Mouse (Mus musculus): ENCODE data around the gene Nwd1. TPM values are rescaled to one million over a fixed set of nuclear protein-coding genes. Genes with fewer than 3 reads are reported as not detected.

Nwd1 gene
- polyA plus RNA-seq (2014; fragmentation: Nextera tagmentation; extraction: Ambion mirVana), result 0.03 TPM in 1 of 2 replicates, not detected in the other

DNA sequence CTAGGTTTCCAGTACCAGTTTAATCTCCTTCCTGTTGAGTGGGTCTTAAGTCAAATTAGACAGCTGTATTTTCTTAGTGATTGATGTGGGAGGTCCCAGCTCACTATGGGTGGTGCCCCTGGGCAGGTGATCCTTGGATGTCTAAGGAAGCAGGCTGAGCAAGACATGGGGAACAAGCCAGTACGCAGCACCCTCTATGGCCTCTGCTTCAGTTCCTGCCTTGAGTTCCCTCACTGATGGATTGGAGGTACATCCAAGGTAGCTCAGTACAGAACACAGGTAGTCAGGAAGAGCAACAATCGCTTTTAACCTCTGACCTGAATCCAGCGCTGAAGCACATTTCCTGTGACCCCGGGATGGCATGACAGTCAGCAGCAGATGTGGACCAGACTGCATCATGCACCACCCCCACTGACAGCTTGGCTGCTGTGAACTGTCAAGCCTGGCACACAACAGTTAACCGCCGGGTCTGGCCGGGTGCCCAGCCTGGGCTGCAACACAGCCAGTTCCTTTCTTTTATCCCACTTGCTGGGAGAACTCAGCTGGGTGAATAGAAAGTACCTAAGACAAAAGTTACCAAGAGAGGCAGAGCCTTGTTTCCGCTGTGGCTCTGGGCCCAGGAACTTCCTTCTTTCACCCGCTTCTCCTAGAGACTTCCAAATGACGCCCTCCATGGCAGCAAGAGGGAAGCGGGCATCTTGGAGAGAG is at the start of gene Nwd1:
Nwd1 (plus strand) TSS at position 652 of the 708 bp plus-strand sequence.
- WGBS, result 38% methylated on average over 11 of the region's 11 CpGs
- Histone ChIP-seq H3K27ac (ENCODE audit: low read depth) (no peak within 1 kb of the TSS), H3K4me3 (ENCODE audit: low read depth, low read length) (no peak within 1 kb of the TSS), H3K9me3 (ENCODE audit: low read depth, low read length) (no peaks in the 10 kb centered on the region), H3K27me3 (ENCODE audit: insufficient read depth, low read length) (no peaks in the 10 kb centered on the region), H3K4me2 (no peak within 1 kb of the TSS), H3K4me1 (ENCODE audit: insufficient read depth) (peaks cover 7% of the 10 kb centered on the region; the same call in 1 of the 2 replicates), H3K9ac (no peak within 1 kb of the TSS), H3K36me3 (ENCODE audit: insufficient read depth) (no peaks in the 10 kb centered on the region)
- TF ChIP-seq CTCF (IDR thresholded peaks at IDR 0.05; ENCODE audit: low read depth), result peak; percentile 5; the same call in 1 of the 2 replicates
- ATAC-seq (ENCODE audit: insufficient read depth) (peak; percentile 88), DNase-seq (peak; percentile 84)

DNA sequence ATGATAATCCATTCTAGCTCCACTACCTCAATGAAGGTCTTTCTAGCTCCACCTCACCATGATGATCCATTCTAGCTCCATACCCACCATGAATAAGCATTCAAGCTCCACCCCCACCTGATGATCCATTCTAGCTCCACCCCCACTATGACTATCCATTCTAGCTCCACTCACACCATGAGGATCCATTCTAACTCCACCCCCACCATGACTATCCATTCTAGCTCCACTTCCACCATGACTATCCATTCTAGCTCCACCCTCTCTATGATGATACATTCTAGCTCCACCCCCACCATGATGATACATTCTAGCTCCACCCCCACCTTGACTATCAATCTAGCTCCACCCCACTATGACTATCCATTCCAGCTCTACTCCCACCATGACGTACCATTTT is 3.6 kb upstream of the Nwd1 start:
- H3K4me2 ChIP-seq, result no peak overlapping the region
- no peaks in the 10 kb centered on the region for H3K36me3 ChIP-seq (ENCODE audit: insufficient read depth)
- DNase-seq (no peak), ATAC-seq (ENCODE audit: insufficient read depth) (no peak)
- no peak for TF ChIP-seq CTCF (IDR thresholded peaks at IDR 0.05; ENCODE audit: low read depth)
- 90% methylated on average over 1 of the region's 1 CpGs for WGBS
- H3K27ac ChIP-seq (ENCODE audit: low read depth), result no peak overlapping the region
- peaks cover 7% of the 10 kb centered on the region; the same call in 1 of the 2 replicates for H3K4me1 ChIP-seq (ENCODE audit: insufficient read depth)
- H3K9me3 ChIP-seq (ENCODE audit: low read depth, low read length), result no peaks in the 10 kb centered on the region
- H3K4me3 ChIP-seq (ENCODE audit: low read depth, low read length), result no peak overlapping the region
- no peak overlapping the region for H3K9ac ChIP-seq
- no peaks in the 10 kb centered on the region for H3K27me3 ChIP-seq (ENCODE audit: insufficient read depth, low read length)

DNA sequence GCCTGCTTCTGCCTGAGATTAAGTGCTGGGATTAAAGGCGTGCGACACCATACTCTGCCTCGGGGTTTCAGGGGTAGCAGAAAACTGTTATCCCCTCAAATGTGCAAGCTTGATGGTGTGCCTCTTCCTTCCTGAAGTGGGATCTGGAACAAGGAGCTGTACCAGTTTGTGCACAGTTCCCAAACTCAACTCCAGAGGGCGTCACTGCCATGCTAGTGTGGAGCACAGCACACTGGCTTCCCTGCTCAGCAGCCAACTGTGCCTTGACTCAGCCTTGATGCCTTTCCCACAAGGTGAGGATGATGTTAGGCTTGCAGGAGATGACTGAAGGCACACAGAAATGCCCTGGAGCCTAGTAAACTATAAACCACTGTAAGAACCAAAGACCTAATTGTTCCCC is 1.9 kb upstream of the Nwd1 start:
- no peak for ATAC-seq (ENCODE audit: insufficient read depth)
- no peaks in the 10 kb centered on the region for H3K27me3 ChIP-seq (ENCODE audit: insufficient read depth, low read length)
- WGBS, result 60% methylated on average over 4 of the region's 4 CpGs

DNA sequence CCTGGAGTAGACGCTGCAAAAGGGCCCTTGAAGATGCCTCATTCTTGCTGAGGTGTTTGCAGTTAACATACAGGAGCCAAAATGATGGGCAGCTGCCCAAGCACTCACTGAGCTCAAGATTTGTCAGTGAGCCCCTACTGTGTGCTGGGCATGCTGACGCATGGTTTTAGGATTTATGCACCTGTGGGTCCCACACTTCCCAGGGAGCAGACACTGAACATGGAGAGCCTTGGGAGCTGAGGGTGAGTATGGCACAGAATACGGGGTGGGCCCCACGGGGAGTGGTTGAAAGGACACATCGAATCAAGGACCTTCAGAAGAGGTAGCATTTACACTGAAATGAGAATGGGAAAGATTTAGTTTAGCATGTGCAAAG is 245 bp downstream of the Nwd1 start:
- ATAC-seq (ENCODE audit: insufficient read depth) (no peak; the same call in 1 of the 2 replicates), DNase-seq (no peak)
- Histone ChIP-seq H3K9ac (no peak overlapping the region), H3K4me1 (ENCODE audit: insufficient read depth) (peaks cover 7% of the 10 kb centered on the region; the same call in 1 of the 2 replicates), H3K27ac (ENCODE audit: low read depth) (no peak overlapping the region), H3K4me3 (ENCODE audit: low read depth, low read length) (no peak overlapping the region), H3K4me2 (no peak overlapping the region), H3K36me3 (ENCODE audit: insufficient read depth) (no peaks in the 10 kb centered on the region), H3K9me3 (ENCODE audit: low read depth, low read length) (no peaks in the 10 kb centered on the region), H3K27me3 (ENCODE audit: insufficient read depth, low read length) (no peaks in the 10 kb centered on the region)
- 66% methylated on average over 5 of the region's 5 CpGs for WGBS
- no peak for TF ChIP-seq CTCF (IDR thresholded peaks at IDR 0.05; ENCODE audit: low read depth)

More for the DNA sequence above, 1.9 kb upstream of the Nwd1 start:
- peak; percentile 44 for TF ChIP-seq CTCF (IDR thresholded peaks at IDR 0.05; ENCODE audit: low read depth)
- no peak for DNase-seq
- H3K9ac ChIP-seq, result no peak overlapping the region
- H3K4me1 ChIP-seq (ENCODE audit: insufficient read depth), result peaks cover 7% of the 10 kb centered on the region; the same call in 1 of the 2 replicates
- no peaks in the 10 kb centered on the region for H3K9me3 ChIP-seq (ENCODE audit: low read depth, low read length)
- H3K27ac ChIP-seq (ENCODE audit: low read depth), result no peak overlapping the region
- no peaks in the 10 kb centered on the region for H3K36me3 ChIP-seq (ENCODE audit: insufficient read depth)
- no peak overlapping the region for H3K4me3 ChIP-seq (ENCODE audit: low read depth, low read length)
- H3K4me2 ChIP-seq, result no peak overlapping the region

DNA sequence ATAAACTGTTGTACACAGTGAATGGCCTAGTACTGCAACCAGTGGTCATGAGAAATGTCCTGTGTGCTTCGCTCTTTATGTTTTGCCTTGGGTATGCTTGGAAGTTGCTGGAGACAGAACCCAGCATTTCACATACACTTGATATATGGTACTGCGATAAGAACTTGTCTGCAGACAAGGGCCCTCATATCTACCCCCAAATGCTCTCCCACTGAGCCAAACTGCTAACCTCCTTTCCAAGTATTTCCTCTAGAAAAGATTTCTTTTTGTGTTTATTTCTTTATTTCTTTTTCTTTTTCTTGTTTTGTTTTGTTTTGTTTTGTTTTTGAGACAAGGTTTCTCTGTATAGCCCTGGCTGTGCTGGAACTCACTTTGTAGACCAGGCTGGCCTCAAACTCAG is 4.2 kb downstream of the Nwd1 start:
- no peak for TF ChIP-seq CTCF (IDR thresholded peaks at IDR 0.05; ENCODE audit: low read depth)
- no peak overlapping the region for H3K4me3 ChIP-seq (ENCODE audit: low read depth, low read length)
- peaks cover 7% of the 10 kb centered on the region; the same call in 1 of the 2 replicates for H3K4me1 ChIP-seq (ENCODE audit: insufficient read depth)
- no peak overlapping the region for H3K9ac ChIP-seq
- ATAC-seq (ENCODE audit: insufficient read depth), result no peak
- WGBS, result 93% methylated on average over 2 of the region's 2 CpGs
- no peaks in the 10 kb centered on the region for H3K9me3 ChIP-seq (ENCODE audit: low read depth, low read length)
- no peak for DNase-seq
- no peak overlapping the region for H3K4me2 ChIP-seq
- no peaks in the 10 kb centered on the region for H3K36me3 ChIP-seq (ENCODE audit: insufficient read depth)
- no peak overlapping the region for H3K27ac ChIP-seq (ENCODE audit: low read depth)
- no peaks in the 10 kb centered on the region for H3K27me3 ChIP-seq (ENCODE audit: insufficient read depth, low read length)

DNA sequence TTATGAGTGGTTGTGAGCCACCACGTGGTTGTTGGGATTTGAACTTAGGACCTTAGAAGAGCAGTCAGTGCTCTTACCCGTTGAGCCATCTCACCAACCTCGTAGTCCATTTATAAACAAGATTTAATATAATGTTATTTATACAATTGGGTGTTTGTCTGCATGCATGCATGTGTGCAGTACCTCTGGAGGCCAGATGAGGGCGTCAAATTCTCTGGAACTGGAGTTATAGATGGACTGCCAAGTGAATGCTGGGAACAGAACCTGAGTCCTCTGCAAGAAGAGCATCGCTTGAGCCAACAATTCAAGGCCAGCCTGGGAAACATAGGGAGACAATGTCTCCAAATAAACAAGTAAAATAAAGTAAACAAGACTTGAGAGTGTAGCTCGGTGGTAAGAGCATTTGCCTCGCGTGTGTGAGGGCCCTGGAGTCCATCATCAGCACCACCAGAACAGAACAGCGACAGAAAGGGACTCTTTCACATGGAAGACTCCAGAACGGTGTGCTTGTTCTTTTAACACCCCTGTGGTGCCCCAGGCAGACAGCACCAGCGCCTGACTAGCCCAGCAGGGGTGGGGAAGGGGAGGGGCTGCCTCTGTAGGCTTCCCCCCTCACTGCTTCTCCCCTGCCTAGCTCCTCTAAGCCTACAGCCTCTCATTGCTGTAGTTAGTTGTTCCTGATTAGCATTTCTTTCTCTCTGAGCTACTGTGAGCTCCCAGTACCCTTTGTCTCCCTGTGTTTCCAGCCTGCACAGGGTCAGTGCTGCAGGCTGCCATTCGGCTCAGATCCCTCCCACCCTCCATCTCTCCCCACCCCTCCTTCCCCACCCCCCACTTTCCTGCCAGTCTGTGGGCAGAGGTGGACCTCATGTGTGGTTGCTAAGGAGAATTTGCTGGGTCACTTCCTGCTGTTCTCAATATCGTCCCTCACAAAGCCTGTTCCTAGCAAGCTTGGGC is 8.3 kb downstream of the Nwd1 start:
- Histone ChIP-seq H3K36me3 (ENCODE audit: insufficient read depth) (no peaks in the 10 kb centered on the region), H3K27me3 (ENCODE audit: insufficient read depth, low read length) (no peaks in the 10 kb centered on the region), H3K9me3 (ENCODE audit: low read depth, low read length) (no peaks in the 10 kb centered on the region), H3K4me2 (no peak overlapping the region), H3K4me3 (ENCODE audit: low read depth, low read length) (no peak overlapping the region), H3K9ac (no peak overlapping the region), H3K27ac (ENCODE audit: low read depth) (no peak overlapping the region), H3K4me1 (ENCODE audit: insufficient read depth) (no peaks in the 10 kb centered on the region)
- peak; percentile 60 for ATAC-seq (ENCODE audit: insufficient read depth)
- 19% methylated on average over 13 of the region's 13 CpGs for WGBS
- DNase-seq, result peak; percentile 37
- 0 out of 2 replicates have a peak, but pooled peaks have one; percentile 20 for TF ChIP-seq CTCF (IDR thresholded peaks at IDR 0.05; ENCODE audit: low read depth)

DNA sequence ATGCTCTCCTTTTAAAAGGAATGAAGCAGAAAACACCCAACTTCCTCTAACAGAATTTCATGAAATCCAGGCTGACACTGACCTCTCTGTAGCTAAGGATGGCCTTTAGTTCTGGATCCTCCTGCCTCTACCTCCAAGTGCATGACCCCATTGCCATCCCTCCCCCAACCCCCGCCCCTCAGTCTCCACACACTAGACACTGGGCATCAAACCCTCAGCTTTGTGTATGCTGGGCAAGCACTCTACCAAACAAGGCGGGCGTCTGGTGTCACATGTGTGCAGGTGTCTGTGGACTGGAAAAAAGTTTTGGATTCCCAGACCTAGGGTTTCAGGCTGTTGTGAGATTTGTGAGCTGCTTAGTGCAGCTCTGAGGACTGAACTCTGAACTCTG is 9.0 kb downstream of the Nwd1 start:
- Histone ChIP-seq H3K36me3 (ENCODE audit: insufficient read depth) (no peaks in the 10 kb centered on the region), H3K4me2 (no peak overlapping the region), H3K4me1 (ENCODE audit: insufficient read depth) (no peaks in the 10 kb centered on the region), H3K27ac (ENCODE audit: low read depth) (no peak overlapping the region), H3K9me3 (ENCODE audit: low read depth, low read length) (no peaks in the 10 kb centered on the region), H3K4me3 (ENCODE audit: low read depth, low read length) (no peak overlapping the region), H3K27me3 (ENCODE audit: insufficient read depth, low read length) (no peaks in the 10 kb centered on the region), H3K9ac (no peak overlapping the region)
- 57% methylated on average over 3 of the region's 3 CpGs for WGBS
- 0 out of 2 replicates have a peak, but pooled peaks have one; percentile 17 for ATAC-seq (ENCODE audit: insufficient read depth)
- no peak for TF ChIP-seq CTCF (IDR thresholded peaks at IDR 0.05; ENCODE audit: low read depth)
- no peak for DNase-seq
